In genomic region chr17:5312307-5312706, GRCm38 (mm10) we compare ENCODE assay signal across 20 mouse cellular contexts.
"Had no signal": no experiment of that assay in that cellular context is flagged by ENCODE, and none has a peak within 500 bp of the region (broad histone marks: within the 10 kb centered on the region; RNA-seq: fewer than 3 reads in every experiment).

No protein-coding gene starts in this region.

- H3K9ac ChIP-seq: kidney, embryonic 15.5 days; limb, embryonic 13.5 days; liver, embryonic 12.5 days; liver, embryonic 15.5 days; lung, embryonic 15.5 days; midbrain, embryonic 12.5 days; stomach, embryonic 15.5 days had no signal

- H3K4me1 ChIP-seq: limb, embryonic 10.5 days; liver, embryonic 12.5 days had no signal

- DNase-seq: kidney, adult 8-10 months; kidney, postnatal 10 days; layer of hippocampus, adult 9-11 months; liver; lung, adult 18-20 months; lung, postnatal 10 days; lung, postnatal 36 days; retina, postnatal 1 day; right cerebral cortex, postnatal 25 days; spleen, adult 18-20 months; thymus, postnatal 25 days had no signal

- ATAC-seq: liver, embryonic 12.5 days had no signal

- H3K4me3 ChIP-seq: kidney, embryonic 15.5 days; limb, embryonic 10.5 days; limb, embryonic 13.5 days; liver, embryonic 12.5 days; liver, embryonic 15.5 days; lung, embryonic 15.5 days; midbrain, embryonic 12.5 days; stomach, embryonic 15.5 days had no signal

- H3K9me3 ChIP-seq: kidney, embryonic 15.5 days; limb, embryonic 10.5 days; limb, embryonic 13.5 days; liver, embryonic 12.5 days; liver, embryonic 15.5 days; lung, embryonic 15.5 days; megakaryocyte, embryonic 14.5 days; midbrain, embryonic 12.5 days; stomach, embryonic 15.5 days had no signal

- H3K27me3 ChIP-seq: kidney, embryonic 15.5 days; limb, embryonic 13.5 days; liver, embryonic 12.5 days; liver, embryonic 15.5 days; lung, embryonic 15.5 days; megakaryocyte, embryonic 14.5 days; midbrain, embryonic 12.5 days; stomach, embryonic 15.5 days had no signal

- H3K27ac ChIP-seq: kidney, embryonic 15.5 days; limb, embryonic 10.5 days; limb, embryonic 13.5 days; liver, embryonic 12.5 days; liver, embryonic 15.5 days; lung, embryonic 15.5 days; midbrain, embryonic 12.5 days; stomach, embryonic 15.5 days had no signal

- H3K4me2 ChIP-seq: kidney, embryonic 15.5 days; limb, embryonic 13.5 days; liver, embryonic 12.5 days; liver, embryonic 15.5 days; lung, embryonic 15.5 days; midbrain, embryonic 12.5 days; stomach, embryonic 15.5 days had no signal
